Mouse (Mus musculus) heart, embryonic 13.5 days (tissue): ENCODE data around the gene S100a5. TPM values are rescaled to one million over a fixed set of nuclear protein-coding genes. Genes with fewer than 3 reads are reported as not detected.

Experiments
- ATAC-seq: fragments of 200-750 bp; cut with Nextera tagmentation; 2 replicates; pipeline ENCODE4 v1.8.0; 2017; ENCODE audit warnings: moderate TSS enrichment; ENCODE audit not compliant: insufficient number of reproducible peaks, low FRiP score, low TSS enrichment; ENCODE audit errors: extremely low read depth
- H3K27ac ChIP-seq: fragments of 300-500 bp; sonication (generic); replicated peaks from 2 replicates; pipeline ENCODE4 v1.5.1; 2015; ENCODE audit warnings: moderate library complexity, mild to moderate bottlenecking, inconsistent platforms
- H3K27me3 ChIP-seq: fragments of 300-500 bp; sonication (generic); replicated peaks from 2 replicates; pipeline ENCODE4 v1.6.1; 2015; ENCODE audit warnings: mild to moderate bottlenecking, inconsistent platforms
- H3K36me3 ChIP-seq: fragments of 300-500 bp; sonication (generic); 2 replicates; pipeline ENCODE4 v1.6.1; 2015; ENCODE audit warnings: mild to moderate bottlenecking, inconsistent platforms
- H3K4me1 ChIP-seq: fragments of 300-500 bp; sonication (generic); 2 replicates; pipeline ENCODE4 v1.6.1; 2015; ENCODE audit warnings: inconsistent platforms
- H3K4me2 ChIP-seq: fragments of 300-500 bp; sonication (generic); 2 replicates; pipeline ENCODE4 v1.6.1; 2015; ENCODE audit warnings: inconsistent platforms, mild to moderate bottlenecking, moderate library complexity
- H3K4me3 ChIP-seq: fragments of 300-500 bp; sonication (generic); 2 replicates; pipeline ENCODE4 v1.5.1; 2015; ENCODE audit warnings: moderate library complexity, mild to moderate bottlenecking, inconsistent platforms
- H3K9ac ChIP-seq: fragments of 300-500 bp; sonication (generic); 2 replicates; pipeline ENCODE4 v1.6.1; 2015; ENCODE audit warnings: inconsistent platforms, mild to moderate bottlenecking, moderate library complexity
- H3K9me3 ChIP-seq: fragments of 300-500 bp; sonication (generic); 2 replicates; pipeline ENCODE4 v1.6.1; 2016; ENCODE audit warnings: inconsistent platforms
- WGBS: fragments of 180-500 bp; shearing (Covaris S2); methylation state at CpG from one replicate; pipeline ENCODE4 v1.1.7; 2015; ENCODE audit warnings: mixed read lengths; 5-methylcytosine and 5-hydroxymethylcytosine counted together
- polyA plus RNA-seq: library from polyadenylated mRNA; unstranded; fragments of >200 nt; fragmentation: Nextera tagmentation; extraction: Ambion mirVana; gene quantifications from 2 replicates; pipeline ENCODE4 v1.2.1, GENCODE M21; 2015

Gene S100a5
- polyA plus RNA-seq, 1 experiment from 2014 or later = not detected

DNA sequence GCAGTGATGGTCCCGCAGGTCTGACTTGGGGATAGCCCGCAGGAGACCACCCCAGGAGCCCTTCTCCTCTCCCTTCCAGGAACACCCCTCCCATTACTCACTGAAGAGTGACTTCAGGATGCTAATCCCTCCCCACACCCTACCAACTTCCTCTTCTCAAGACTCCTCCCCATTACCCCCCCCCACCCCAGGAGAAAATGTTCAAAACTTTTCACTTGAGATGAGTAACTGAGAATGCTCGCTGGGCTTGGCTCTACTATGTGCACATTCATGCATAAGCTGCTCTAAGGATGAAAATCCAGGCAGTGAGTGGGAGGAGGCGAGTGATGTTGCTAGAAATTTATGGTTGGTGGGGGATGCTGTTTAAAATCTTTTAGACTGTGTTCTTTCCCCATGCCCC is 3.7 kb downstream of the S100a5 start:
- H3K9ac ChIP-seq = no peak overlapping the region
- H3K4me1 ChIP-seq = peaks cover 13% of the 10 kb centered on the region
- H3K27ac ChIP-seq = no peak overlapping the region
- H3K9me3 ChIP-seq = no peaks in the 10 kb centered on the region
- H3K27me3 ChIP-seq = 0 out of 2 replicates have a peak, but pooled peaks cover 14% of the 10 kb centered on the region
- no peak for ATAC-seq
- no peak overlapping the region for H3K4me2 ChIP-seq
- WGBS = 54% methylated on average over 4 of the region's 4 CpGs
- H3K4me3 ChIP-seq = no peak overlapping the region
- H3K36me3 ChIP-seq = no peaks in the 10 kb centered on the region

- no peak for ATAC-seq
- WGBS = under 1% methylated on average over 23 of the region's 23 CpGs
- Histone ChIP-seq H3K27me3 (0 out of 2 replicates have a peak, but pooled peaks cover 13% of the 10 kb centered on the region), H3K9me3 (no peaks in the 10 kb centered on the region), H3K4me2 (peak within 1 kb of the TSS; percentile 81), H3K4me1 (peaks cover 13% of the 10 kb centered on the region), H3K27ac (no peak within 1 kb of the TSS), H3K4me3 (peak within 1 kb of the TSS; percentile 48), H3K9ac (peak within 1 kb of the TSS; percentile 66), H3K36me3 (no peaks in the 10 kb centered on the region)
These were observed 4.5 kb downstream of the S100a5 start, which contains the start of gene S100a6 for GRCm38 (mm10) chr3:90612728-90613291. TSS of gene S100a6 (plus strand) at chr3:90612882.

DNA sequence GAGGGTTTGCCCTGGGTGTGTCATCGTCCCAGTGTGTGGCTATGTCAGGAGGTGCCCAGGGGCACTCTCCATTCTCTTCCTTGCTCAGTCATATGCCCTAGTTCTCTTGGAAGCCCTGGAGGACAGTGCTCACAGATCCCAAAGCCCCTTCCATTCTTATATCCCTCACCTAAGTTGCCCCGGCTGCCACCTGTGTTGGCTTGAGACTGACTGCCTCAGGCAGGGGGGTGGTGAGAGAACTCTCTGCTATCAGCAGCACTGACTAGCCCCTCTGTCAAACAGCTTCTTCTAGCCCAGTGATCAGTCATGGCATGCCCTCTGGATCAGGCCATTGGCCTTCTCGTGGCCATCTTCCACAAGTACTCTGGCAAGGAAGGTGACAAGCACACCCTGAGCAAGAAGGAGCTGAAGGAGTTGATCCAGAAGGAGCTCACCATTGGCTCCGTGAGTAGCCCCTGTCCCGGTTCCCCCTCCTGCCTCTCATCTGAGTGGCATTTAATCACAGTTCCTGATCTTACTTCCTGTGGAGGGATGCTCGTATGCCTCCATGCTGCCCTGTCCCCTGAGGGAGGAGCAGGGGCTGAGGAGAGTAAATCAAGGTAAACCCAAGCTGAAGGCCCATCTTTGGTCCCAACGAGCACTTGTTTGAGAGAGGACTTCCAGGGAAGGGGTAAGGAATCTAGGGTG is 5.3 kb downstream of the S100a5 start:
- Histone ChIP-seq H3K9me3 (no peaks in the 10 kb centered on the region), H3K9ac (peak overlapping the region; percentile 66; the same call in 1 of the 2 replicates), H3K4me1 (peaks cover 13% of the 10 kb centered on the region), H3K27ac (no peak overlapping the region), H3K4me2 (peak overlapping the region; percentile 81), H3K27me3 (0 out of 2 replicates have a peak, but pooled peaks cover 9% of the 10 kb centered on the region), H3K4me3 (peak overlapping the region; percentile 48), H3K36me3 (no peaks in the 10 kb centered on the region)
- 58% methylated on average over 7 of the region's 7 CpGs for WGBS
- no peak for ATAC-seq

DNA sequence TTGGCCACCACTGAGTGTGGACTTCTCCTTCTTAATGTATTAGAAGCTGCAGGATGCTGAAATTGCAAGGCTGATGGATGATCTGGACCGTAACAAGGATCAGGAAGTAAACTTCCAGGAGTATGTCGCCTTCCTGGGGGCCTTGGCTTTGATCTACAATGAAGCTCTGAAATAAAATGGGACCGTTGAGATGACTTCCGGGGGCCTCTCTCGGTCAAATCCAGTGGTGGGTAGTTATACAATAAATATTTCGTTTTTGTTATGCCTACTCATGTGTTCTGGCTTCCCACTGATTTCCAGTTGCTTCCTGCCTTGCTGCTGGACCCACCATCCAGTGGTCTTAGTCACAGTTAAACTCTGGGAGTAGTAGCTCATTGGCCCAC is 5.8 kb downstream of the S100a5 start:
- no peaks in the 10 kb centered on the region for H3K36me3 ChIP-seq
- no peaks in the 10 kb centered on the region for H3K9me3 ChIP-seq
- H3K4me3 ChIP-seq = no peak overlapping the region
- WGBS = 74% methylated on average over 6 of the region's 6 CpGs
- ATAC-seq = no peak
- peak overlapping the region; percentile 81; the same call in 1 of the 2 replicates for H3K4me2 ChIP-seq
- no peak overlapping the region for H3K27ac ChIP-seq
- no peak overlapping the region for H3K9ac ChIP-seq
- H3K27me3 ChIP-seq = 0 out of 2 replicates have a peak, but pooled peaks cover 9% of the 10 kb centered on the region
- H3K4me1 ChIP-seq = peaks cover 13% of the 10 kb centered on the region

DNA sequence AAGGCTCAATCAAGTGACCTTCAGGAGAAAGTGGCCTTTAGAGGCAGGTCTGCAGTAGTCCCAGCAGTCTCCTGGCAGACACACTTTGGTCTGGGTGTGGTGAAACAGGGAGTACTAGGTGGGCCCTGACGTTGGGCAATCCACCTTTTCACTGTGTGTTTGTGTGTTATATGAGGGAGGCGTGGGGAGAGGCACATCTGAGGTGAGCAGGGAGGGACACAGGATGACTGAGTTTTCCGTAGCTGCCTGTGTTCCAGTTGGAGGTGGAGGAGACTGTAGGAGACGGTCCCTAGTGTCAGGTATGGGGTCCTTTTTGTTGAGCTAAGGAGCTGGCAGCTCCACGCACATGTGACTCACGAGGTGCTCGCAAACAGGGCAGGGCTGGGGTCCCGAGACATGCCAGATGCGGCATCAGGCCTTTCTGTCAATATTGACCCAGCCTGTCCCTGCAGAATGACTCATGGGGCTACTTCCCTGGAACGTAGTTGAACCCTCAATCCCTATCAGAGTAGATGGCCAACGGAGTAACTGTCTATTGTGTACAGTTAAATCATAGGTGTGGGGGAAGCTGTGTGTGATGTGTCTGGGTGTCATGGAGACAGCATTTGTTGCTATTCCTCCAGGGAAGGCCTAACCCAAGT is 6.4 kb downstream of the S100a5 start:
- 0 out of 2 replicates have a peak, but pooled peaks cover 9% of the 10 kb centered on the region for H3K27me3 ChIP-seq
- H3K27ac ChIP-seq = no peak overlapping the region
- peak overlapping the region; percentile 36; the same call in 1 of the 2 replicates for H3K4me2 ChIP-seq
- no peaks in the 10 kb centered on the region for H3K9me3 ChIP-seq
- no peaks in the 10 kb centered on the region for H3K36me3 ChIP-seq
- no peak overlapping the region for H3K9ac ChIP-seq
- peaks cover 13% of the 10 kb centered on the region for H3K4me1 ChIP-seq
- H3K4me3 ChIP-seq = no peak overlapping the region
- ATAC-seq = no peak
- 71% methylated on average over 11 of the region's 11 CpGs for WGBS

DNA sequence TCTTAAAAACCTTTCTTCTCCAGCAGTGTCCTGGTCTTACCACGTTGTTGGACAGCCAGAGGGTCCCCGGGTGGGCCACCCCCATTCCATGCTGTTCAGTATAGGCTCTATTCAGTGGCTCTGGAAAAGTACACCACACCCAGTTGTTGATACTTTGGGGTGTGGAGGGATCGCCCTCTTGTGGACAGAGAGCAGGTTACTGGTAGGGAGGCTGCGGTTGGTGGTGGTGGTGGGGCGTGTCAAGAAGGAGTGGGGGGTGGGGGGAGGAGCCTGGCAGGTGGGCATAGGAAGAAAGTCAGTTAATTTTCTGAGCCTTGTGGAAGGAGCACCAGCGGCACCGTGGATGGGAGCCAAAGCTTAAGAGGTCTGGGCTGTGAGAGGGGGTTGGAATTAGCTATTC is 7.1 kb downstream of the S100a5 start:
- whole genome bisulfite sequencing = 7% methylated on average over 7 of the region's 7 CpGs
- Histone ChIP-seq H3K36me3 (no peaks in the 10 kb centered on the region), H3K4me2 (peak overlapping the region; percentile 36), H3K9me3 (no peaks in the 10 kb centered on the region), H3K4me3 (no peak overlapping the region), H3K4me1 (peaks cover 13% of the 10 kb centered on the region), H3K27ac (no peak overlapping the region), H3K9ac (no peak overlapping the region), H3K27me3 (0 out of 2 replicates have a peak, but pooled peaks cover 9% of the 10 kb centered on the region)
- no peak for ATAC-seq

DNA sequence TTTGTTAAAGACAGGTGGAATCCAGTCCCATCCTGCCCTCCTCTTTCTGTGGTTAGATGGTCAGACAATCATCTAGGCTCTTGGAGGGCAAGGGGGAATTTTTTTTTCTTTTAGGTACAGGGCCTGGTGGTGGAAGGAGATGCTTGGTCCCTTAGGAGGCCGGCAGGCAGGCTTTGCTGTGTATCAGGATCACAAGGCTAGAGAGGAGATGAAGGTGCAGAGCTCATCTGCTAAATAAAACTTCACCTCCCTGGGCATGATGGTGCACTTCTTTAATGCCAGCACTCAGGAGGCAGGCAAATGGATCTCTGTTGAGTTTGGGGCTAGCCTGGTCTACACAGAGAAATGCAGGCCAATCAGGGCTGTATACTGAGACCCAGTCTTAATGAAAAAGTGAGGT is 7.6 kb downstream of the S100a5 start:
- H3K4me2 ChIP-seq = peak overlapping the region; percentile 36; the same call in 1 of the 2 replicates
- ATAC-seq = no peak
- H3K4me1 ChIP-seq = peaks cover 13% of the 10 kb centered on the region
- H3K9ac ChIP-seq = no peak overlapping the region
- H3K27me3 ChIP-seq = 0 out of 2 replicates have a peak, but pooled peaks cover 9% of the 10 kb centered on the region
- no peak overlapping the region for H3K4me3 ChIP-seq
- no peaks in the 10 kb centered on the region for H3K9me3 ChIP-seq
- WGBS = 54% methylated on average over 1 of the region's 1 CpGs
- no peak overlapping the region for H3K27ac ChIP-seq
- no peaks in the 10 kb centered on the region for H3K36me3 ChIP-seq

DNA sequence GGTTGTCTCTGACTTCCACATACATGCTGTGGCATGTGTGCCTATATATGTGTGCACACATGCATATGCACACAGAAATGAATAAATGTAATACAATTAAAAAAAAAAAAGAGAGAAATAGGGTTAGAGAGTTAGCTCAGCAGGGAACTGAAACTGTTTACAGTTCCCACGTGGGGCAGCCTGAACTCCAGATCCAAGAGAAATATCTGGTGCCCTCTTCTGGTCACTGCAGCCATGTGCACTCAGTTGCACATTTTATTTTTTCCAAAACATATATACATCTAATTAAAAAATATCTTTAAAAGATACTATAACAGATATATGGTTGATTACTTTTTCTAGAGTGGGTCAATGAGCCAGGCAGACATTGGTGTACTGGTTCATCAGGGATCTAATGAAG is 9.3 kb downstream of the S100a5 start:
- Histone ChIP-seq H3K4me1 (peaks cover 13% of the 10 kb centered on the region), H3K9me3 (no peaks in the 10 kb centered on the region), H3K36me3 (no peaks in the 10 kb centered on the region), H3K4me3 (no peak overlapping the region), H3K9ac (no peak overlapping the region), H3K4me2 (no peak overlapping the region), H3K27ac (no peak overlapping the region), H3K27me3 (0 out of 2 replicates have a peak, but pooled peaks cover 5% of the 10 kb centered on the region)
- 6% methylated on average over 1 of the region's 1 CpGs for WGBS
- no peak for ATAC-seq

GRCm38 (mm10) chr3:90621552-90621951 is 13.2 kb downstream of the S100a5 start:
- Histone ChIP-seq H3K27ac (no peak overlapping the region), H3K9me3 (no peaks in the 10 kb centered on the region), H3K4me3 (no peak overlapping the region), H3K27me3 (no peaks in the 10 kb centered on the region), H3K36me3 (no peaks in the 10 kb centered on the region), H3K4me1 (peaks cover 16% of the 10 kb centered on the region), H3K4me2 (no peak overlapping the region), H3K9ac (no peak overlapping the region)
- 39% methylated on average over 7 of the region's 7 CpGs for WGBS
- no peak for ATAC-seq

DNA sequence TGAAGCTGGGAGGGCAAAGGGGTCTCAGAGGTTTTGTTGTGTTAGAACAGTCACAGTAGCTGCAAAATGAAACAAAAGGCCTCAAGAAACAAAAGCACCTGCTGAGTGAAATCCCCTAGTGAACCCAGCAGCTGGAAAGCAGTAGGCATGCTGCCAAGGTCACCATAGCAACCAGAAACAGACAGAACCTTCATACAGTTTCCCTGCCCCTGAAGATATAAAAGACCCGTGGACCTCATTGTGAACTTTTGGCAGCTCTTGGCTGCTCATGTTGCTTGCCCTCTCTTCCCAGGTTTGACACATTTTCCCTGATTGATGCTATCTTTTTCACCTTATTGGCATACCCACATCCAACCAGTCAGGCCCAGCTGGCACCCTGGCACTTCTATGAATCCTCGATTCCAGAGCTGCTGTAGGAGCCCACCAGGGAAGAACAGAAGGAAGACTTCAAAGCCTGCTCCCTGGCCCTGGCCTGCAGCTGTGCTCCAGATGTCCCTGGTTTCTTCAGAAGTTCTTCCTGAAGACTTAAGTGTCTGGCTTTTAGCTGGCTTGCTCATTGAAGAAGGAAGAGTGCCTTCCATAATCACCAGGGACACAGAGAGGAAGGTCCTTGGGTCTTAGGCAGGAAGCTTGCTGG is 15.2 kb downstream of the S100a5 start:
- ATAC-seq = no peak
- no peak overlapping the region for H3K4me3 ChIP-seq
- H3K9ac ChIP-seq = peak overlapping the region; percentile 33; the same call in 1 of the 2 replicates
- no peaks in the 10 kb centered on the region for H3K9me3 ChIP-seq
- no peak overlapping the region for H3K4me2 ChIP-seq
- 24% methylated on average over 2 of the region's 2 CpGs for WGBS
- H3K4me1 ChIP-seq = peaks cover 16% of the 10 kb centered on the region
- no peak overlapping the region for H3K27ac ChIP-seq
- H3K27me3 ChIP-seq = no peaks in the 10 kb centered on the region
- H3K36me3 ChIP-seq = no peaks in the 10 kb centered on the region

DNA sequence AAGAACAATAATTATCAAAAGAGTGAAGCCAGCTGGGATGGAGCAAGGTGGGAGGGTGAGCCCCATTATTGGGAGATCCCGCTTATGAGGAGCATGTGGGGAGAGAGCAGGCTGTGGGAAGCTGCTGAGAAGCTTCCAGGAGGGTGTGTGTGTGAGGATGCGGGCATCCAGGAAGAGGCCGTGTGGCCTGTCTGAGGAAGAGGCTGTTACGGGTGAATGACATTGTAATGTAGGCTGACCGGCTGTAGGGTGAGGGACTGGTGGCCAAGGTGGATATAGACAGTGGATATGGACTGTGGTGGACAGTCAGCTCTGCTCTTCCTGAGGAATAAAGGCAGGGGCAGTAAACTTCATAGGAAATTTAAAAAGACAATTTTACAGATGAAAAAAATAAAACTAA is 17.2 kb downstream of the S100a5 start:
- H3K4me2 ChIP-seq = no peak overlapping the region
- 73% methylated on average over 5 of the region's 5 CpGs for WGBS

More for the DNA sequence above, 17.2 kb downstream of the S100a5 start:
- no peak overlapping the region for H3K27ac ChIP-seq
- peaks cover 16% of the 10 kb centered on the region for H3K4me1 ChIP-seq
- H3K9me3 ChIP-seq = no peaks in the 10 kb centered on the region
- no peak overlapping the region for H3K4me3 ChIP-seq
- no peaks in the 10 kb centered on the region for H3K27me3 ChIP-seq
- H3K36me3 ChIP-seq = no peaks in the 10 kb centered on the region
- H3K9ac ChIP-seq = no peak overlapping the region
- ATAC-seq = no peak
